ENCODE assay signal across 10 mouse cellular contexts in genomic region chr5:44726546-44727476, GRCm38 (mm10).
DNase-seq lines count a peak whose midpoint lies in the region; ATAC-seq lines count a peak whose summit lies in the region.
"Had no signal": no experiment of that assay in that cellular context is flagged by ENCODE, and none has a peak within 500 bp of the region (broad histone marks: within the 10 kb centered on the region; RNA-seq: fewer than 3 reads in every experiment).

No protein-coding gene starts in this region.

- no peak overlapping the region for H3K9ac ChIP-seq in forebrain, embryonic 12.5 days
- H3K9ac ChIP-seq in forebrain, embryonic 11.5 days (ENCODE audit: low read length): no peak overlapping the region
- H3K9ac ChIP-seq: limb, embryonic 12.5 days had no signal

- no peak overlapping the region for H3K4me2 ChIP-seq in forebrain, embryonic 12.5 days
- H3K4me2 ChIP-seq in forebrain, embryonic 11.5 days (ENCODE audit: low read depth, low read length, severe bottlenecking): no peak overlapping the region
- H3K4me2 ChIP-seq: limb, embryonic 12.5 days had no signal

- 0 out of 2 replicates have a peak overlapping the region, but pooled peaks have one; percentile 15 for H3K27ac ChIP-seq in forebrain, embryonic 12.5 days
- H3K27ac ChIP-seq in forebrain, embryonic 11.5 days (ENCODE audit: low read depth, low read length): no peak overlapping the region
- H3K27ac ChIP-seq: limb, embryonic 12.5 days had no signal

- no peak overlapping the region for H3K4me3 ChIP-seq in forebrain, embryonic 12.5 days (replicated peaks)
- no peak overlapping the region for H3K4me3 ChIP-seq in forebrain, embryonic 11.5 days (ENCODE audit: low read depth, low read length)
- H3K4me3 ChIP-seq: limb, embryonic 12.5 days had no signal

- WGBS in forebrain, embryonic 12.5 days: 75% methylated on average over 14 of the region's 14 CpGs
- WGBS in forebrain, embryonic 11.5 days: 77% methylated on average over 14 of the region's 14 CpGs

- no peaks in the 10 kb centered on the region for H3K9me3 ChIP-seq in forebrain, embryonic 12.5 days
- H3K9me3 ChIP-seq in forebrain, embryonic 11.5 days (ENCODE audit: control insufficient read depth, low read length): no peaks in the 10 kb centered on the region
- H3K9me3 ChIP-seq: limb, embryonic 12.5 days had no signal

- H3K36me3 ChIP-seq in forebrain, embryonic 12.5 days (replicated peaks): no peaks in the 10 kb centered on the region
- H3K36me3 ChIP-seq in forebrain, embryonic 11.5 days (ENCODE audit: control insufficient read depth, insufficient read depth, low read length): no peaks in the 10 kb centered on the region
- H3K36me3 ChIP-seq: limb, embryonic 12.5 days had no signal

- no peak for ATAC-seq in forebrain, embryonic 12.5 days (ENCODE audit: low FRiP score)
- ATAC-seq in forebrain, embryonic 11.5 days (replicated peaks; ENCODE audit: low FRiP score): no peak

- DNase-seq in forebrain, embryonic 11.5 days (ENCODE audit: low spot score): no peak
- peak; percentile 36 to 63 for DNase-seq in right cerebral cortex, postnatal 10 days (ENCODE audit: low spot score in 2 of 2)
- DNase-seq in right cerebral cortex, postnatal 4 days: no peak
- DNase-seq in kidney, postnatal 10 days: peak; percentile 51
- no peak for DNase-seq in cerebellum, postnatal 10 days
- DNase-seq in MN1 (ENCODE audit: low spot score): no peak
- DNase-seq in layer of hippocampus, adult 18-20 months (ENCODE audit: low spot score in 2 of 2): no peak
- DNase-seq: right cerebral cortex, postnatal 14 days had no signal

- H3K4me1 ChIP-seq in forebrain, embryonic 12.5 days: peaks cover 9% of the 10 kb centered on the region
- H3K4me1 ChIP-seq in forebrain, embryonic 11.5 days (replicated peaks; ENCODE audit: control insufficient read depth, insufficient read depth, low read length): peaks cover 3% of the 10 kb centered on the region; the same call in 1 of the 2 replicates

- no peaks in the 10 kb centered on the region for H3K27me3 ChIP-seq in forebrain, embryonic 12.5 days
- no peaks in the 10 kb centered on the region for H3K27me3 ChIP-seq in forebrain, embryonic 11.5 days (ENCODE audit: control insufficient read depth, insufficient read depth, low read length)
- H3K27me3 ChIP-seq: limb, embryonic 12.5 days had no signal

Comparison
In these comparisons a context has a peak if more than half of its experiments do, and no peak if none do; other contexts are left out.
1. DNase-seq: peak in right cerebral cortex, postnatal 10 days (2 of 2) and kidney, postnatal 10 days (single experiment); none in forebrain, embryonic 11.5 days (single experiment), right cerebral cortex, postnatal 4 days (single experiment), cerebellum, postnatal 10 days (0 of 2), MN1 (single experiment) and layer of hippocampus, adult 18-20 months (0 of 2).